Mouse (Mus musculus) midbrain, embryonic 13.5 days (tissue): ENCODE results near the gene Ehbp1. TPM values are rescaled to one million over a fixed set of nuclear protein-coding genes. Genes with fewer than 3 reads are reported as not detected.

ENCODE experiments used
- ATAC-seq: fragments of 200-750 bp; cut with Nextera tagmentation; 2 replicates; pipeline ENCODE4 v1.8.0; 2017; ENCODE audit warnings: mild to moderate bottlenecking, moderate TSS enrichment, moderate library complexity
- H3K27ac ChIP-seq: fragments of 300-500 bp; sonication (generic); 2 replicates; pipeline ENCODE4 v1.5.1; 2015; ENCODE audit warnings: inconsistent platforms, mild to moderate bottlenecking, moderate library complexity
- H3K27me3 ChIP-seq: fragments of 300-500 bp; sonication (generic); 2 replicates; pipeline ENCODE4 v1.6.1; 2015; ENCODE audit warnings: mild to moderate bottlenecking, inconsistent platforms
- H3K36me3 ChIP-seq: fragments of 300-500 bp; sonication (generic); 2 replicates; pipeline ENCODE4 v1.6.1; 2015; ENCODE audit warnings: mild to moderate bottlenecking, inconsistent platforms
- H3K4me1 ChIP-seq: fragments of 300-500 bp; sonication (generic); replicated peaks from 2 replicates; pipeline ENCODE4 v1.6.1; 2015; ENCODE audit warnings: inconsistent platforms
- H3K4me2 ChIP-seq: fragments of 300-500 bp; sonication (generic); replicated peaks from 2 replicates; pipeline ENCODE4 v1.6.1; 2015; ENCODE audit warnings: moderate library complexity, mild to moderate bottlenecking, inconsistent platforms
- H3K4me3 ChIP-seq: fragments of 300-500 bp; sonication (generic); replicated peaks from 2 replicates; pipeline ENCODE4 v1.5.1; 2015; ENCODE audit warnings: mild to moderate bottlenecking, inconsistent platforms
- H3K9ac ChIP-seq: fragments of 300-500 bp; sonication (generic); replicated peaks from 2 replicates; pipeline ENCODE4 v1.6.1; 2015; ENCODE audit warnings: mild to moderate bottlenecking, inconsistent platforms
- H3K9me3 ChIP-seq: fragments of 300-500 bp; sonication (generic); 2 replicates; pipeline ENCODE4 v1.6.1; 2016; ENCODE audit warnings: mild to moderate bottlenecking, inconsistent platforms
- WGBS: fragments of 180-500 bp; shearing (Covaris S2); methylation state at CpG from one replicate; pipeline ENCODE4 v1.1.7; 2015; 5-methylcytosine and 5-hydroxymethylcytosine counted together
- polyA plus RNA-seq: library from polyadenylated mRNA; unstranded; fragments of >200 nt; fragmentation: Nextera tagmentation; extraction: Ambion mirVana; gene quantifications from 2 replicates; pipeline ENCODE4 v1.2.1, GENCODE M21; 2015

Ehbp1 gene
- polyA plus RNA-seq, 1 experiment from 2014 or later: 22.2 TPM

DNA sequence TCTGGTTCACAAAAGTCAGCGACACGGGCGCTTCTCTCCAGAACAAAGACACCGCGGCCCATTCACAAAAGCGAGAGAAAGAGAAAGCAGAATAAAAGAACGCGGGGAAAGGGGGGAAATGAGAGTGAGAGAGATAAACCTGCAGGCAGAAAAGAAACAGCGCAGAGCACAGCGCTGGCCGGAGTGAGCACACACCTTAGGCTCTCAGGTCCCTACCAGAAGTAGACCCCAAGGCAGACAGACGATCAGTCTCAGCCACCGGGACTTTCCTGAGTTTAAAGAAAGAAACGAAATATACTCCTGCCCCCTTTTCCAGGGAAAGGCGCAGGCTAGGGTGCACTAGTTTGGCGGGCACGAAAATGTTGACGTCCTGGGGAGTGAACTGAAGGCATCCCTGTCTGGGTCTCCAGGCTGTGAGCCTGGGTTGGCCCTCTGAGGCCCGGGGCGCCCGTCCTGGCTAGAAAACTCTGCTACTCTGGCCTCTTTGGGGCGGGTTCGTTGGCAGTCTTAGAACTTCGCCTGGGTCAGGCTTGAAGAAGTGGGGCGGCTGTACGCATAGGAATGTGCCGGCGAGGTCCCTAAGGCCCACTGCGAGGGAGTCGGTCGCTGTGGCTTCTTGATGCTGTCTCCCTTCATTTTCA, 338.6 kb downstream of the Ehbp1 start:
- Histone ChIP-seq H3K4me3 (peak overlapping the region; percentile 67), H3K27me3 (peaks cover 62% of the 10 kb centered on the region), H3K9me3 (no peaks in the 10 kb centered on the region), H3K9ac (peak overlapping the region; percentile 88), H3K27ac (peak overlapping the region; percentile 94), H3K4me2 (peak overlapping the region; percentile 76), H3K36me3 (no peaks in the 10 kb centered on the region), H3K4me1 (peaks cover 85% of the 10 kb centered on the region)
- no peak for ATAC-seq
- WGBS: under 1% methylated on average over 31 of the region's 31 CpGs

DNA sequence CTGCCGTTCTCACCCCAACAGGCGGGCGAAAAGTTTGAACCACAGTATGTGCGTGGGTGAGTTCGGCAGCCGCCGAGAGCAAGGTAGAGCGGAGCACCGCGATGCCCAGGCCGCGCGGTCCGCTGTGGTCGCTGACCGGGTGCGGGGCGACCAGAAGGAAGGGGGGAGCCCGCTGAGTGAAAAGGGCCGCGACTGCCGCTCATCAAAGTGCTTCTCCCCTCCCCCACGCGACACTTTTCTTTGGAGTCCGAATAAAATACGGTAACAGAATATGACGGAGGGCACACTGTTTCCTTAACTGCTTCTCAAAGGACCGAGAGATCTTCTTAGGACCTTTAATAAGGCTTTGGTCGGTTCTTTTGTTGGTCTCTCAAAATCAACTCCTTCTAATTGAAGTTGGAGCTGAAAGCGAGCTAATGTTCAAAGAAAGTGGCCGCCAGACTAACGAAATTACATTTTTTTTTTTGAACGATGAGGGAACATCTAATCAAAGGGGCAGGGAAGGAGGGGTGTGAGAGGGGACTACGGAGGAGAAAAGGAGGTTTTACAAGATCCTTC, 339.2 kb downstream of the Ehbp1 start, which contains the start of gene Otx1:
Gene Otx1 (minus strand): TSS at position 115 of the 558 bp plus-strand sequence.
- Histone ChIP-seq H3K4me2 (peak within 1 kb of the TSS; percentile 76), H3K27me3 (peaks cover 67% of the 10 kb centered on the region), H3K9ac (peak within 1 kb of the TSS; percentile 88), H3K9me3 (no peaks in the 10 kb centered on the region), H3K36me3 (no peaks in the 10 kb centered on the region), H3K4me1 (peaks cover 79% of the 10 kb centered on the region), H3K27ac (peak within 1 kb of the TSS; percentile 94), H3K4me3 (peak within 1 kb of the TSS; percentile 67)
- under 1% methylated on average over 34 of the region's 34 CpGs for WGBS
- ATAC-seq: no peak

DNA sequence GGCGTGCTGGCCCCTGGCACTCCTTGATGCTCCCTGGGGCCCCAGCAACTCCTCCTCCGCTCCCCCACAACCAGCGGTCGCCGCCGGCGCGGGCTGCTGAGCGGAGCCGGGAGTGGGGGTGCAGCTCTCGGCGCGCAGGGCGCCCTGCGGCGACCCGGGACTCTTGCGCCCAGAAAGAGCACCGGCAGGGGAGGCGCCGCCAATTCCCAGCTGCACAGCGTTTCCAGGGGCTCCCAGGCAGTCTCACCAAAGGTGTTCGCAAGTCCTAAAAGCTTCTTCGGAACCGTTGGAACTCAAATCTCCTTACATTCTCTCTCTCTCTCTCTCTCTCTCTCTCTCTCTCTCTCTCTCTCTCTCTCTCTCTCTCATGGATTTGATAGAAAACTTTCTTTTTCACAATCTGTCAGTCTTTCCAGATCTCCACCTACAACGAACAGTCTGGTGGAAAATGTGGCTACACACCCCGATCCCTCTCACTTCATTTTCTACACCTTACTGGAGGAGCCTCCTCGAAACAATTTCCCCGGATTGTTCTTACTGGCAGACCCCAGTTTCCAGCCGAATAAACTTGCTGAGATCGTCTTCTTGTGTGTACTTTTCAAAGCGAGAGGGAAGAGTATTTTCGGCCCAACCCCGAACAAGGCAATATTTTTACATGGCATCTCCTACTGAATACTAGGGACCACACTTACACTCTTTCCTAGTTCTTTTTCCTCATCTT, 339.9 kb downstream of the Ehbp1 start:
- Histone ChIP-seq H3K4me3 (peak overlapping the region; percentile 67), H3K4me1 (peaks cover 79% of the 10 kb centered on the region), H3K9me3 (no peaks in the 10 kb centered on the region), H3K36me3 (no peaks in the 10 kb centered on the region), H3K27ac (peak overlapping the region; percentile 94), H3K27me3 (peaks cover 66% of the 10 kb centered on the region), H3K4me2 (peak overlapping the region; percentile 76), H3K9ac (peak overlapping the region; percentile 88)
- ATAC-seq: no peak
- under 1% methylated on average over 34 of the region's 34 CpGs for WGBS

DNA sequence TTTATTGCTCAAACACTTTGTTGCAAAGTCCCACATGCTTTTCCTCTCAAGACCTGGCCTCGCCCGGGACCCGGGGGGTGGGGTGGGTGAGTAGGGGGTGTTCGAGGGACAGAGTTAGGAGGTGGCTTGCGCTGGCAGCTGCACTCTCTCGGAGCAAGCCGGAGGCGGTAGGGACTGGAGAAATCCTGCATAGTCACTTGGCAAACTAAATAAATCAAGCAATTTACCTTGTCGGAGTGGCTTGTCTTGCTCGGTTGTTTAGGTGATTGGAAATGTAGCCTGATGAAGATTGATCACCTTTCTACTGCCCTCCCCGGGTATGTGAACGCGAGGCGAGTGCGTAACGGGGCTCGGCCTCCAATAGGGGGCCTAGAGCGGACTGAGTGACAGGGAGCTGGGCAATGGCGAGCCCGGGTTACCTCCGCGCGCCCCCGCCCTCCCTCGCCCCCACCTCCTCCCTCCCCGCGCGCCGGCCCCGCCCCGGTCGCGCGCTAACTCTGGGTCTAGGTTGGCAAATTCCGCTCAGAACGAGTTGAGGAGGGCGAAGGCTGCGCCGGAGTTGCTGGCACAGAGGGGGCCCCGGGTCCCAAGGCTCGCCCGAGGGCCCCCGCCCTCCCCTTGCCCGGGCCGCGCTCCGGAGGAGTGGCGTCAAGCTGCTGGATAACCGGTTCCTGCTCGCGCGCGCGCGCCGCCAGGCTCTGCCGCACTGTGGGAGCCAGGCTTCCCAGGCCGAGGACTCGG, 340.6 kb downstream of the Ehbp1 start:
- peak overlapping the region; percentile 88 for H3K9ac ChIP-seq
- WGBS: under 1% methylated on average over 57 of the region's 59 CpGs
- peaks cover 62% of the 10 kb centered on the region for H3K27me3 ChIP-seq
- H3K4me1 ChIP-seq: peaks cover 79% of the 10 kb centered on the region
- peak overlapping the region; percentile 76 for H3K4me2 ChIP-seq
- no peaks in the 10 kb centered on the region for H3K9me3 ChIP-seq
- no peaks in the 10 kb centered on the region for H3K36me3 ChIP-seq
- H3K27ac ChIP-seq: peak overlapping the region; percentile 94
- peak overlapping the region; percentile 67 for H3K4me3 ChIP-seq
- peak; percentile 89 for ATAC-seq

DNA sequence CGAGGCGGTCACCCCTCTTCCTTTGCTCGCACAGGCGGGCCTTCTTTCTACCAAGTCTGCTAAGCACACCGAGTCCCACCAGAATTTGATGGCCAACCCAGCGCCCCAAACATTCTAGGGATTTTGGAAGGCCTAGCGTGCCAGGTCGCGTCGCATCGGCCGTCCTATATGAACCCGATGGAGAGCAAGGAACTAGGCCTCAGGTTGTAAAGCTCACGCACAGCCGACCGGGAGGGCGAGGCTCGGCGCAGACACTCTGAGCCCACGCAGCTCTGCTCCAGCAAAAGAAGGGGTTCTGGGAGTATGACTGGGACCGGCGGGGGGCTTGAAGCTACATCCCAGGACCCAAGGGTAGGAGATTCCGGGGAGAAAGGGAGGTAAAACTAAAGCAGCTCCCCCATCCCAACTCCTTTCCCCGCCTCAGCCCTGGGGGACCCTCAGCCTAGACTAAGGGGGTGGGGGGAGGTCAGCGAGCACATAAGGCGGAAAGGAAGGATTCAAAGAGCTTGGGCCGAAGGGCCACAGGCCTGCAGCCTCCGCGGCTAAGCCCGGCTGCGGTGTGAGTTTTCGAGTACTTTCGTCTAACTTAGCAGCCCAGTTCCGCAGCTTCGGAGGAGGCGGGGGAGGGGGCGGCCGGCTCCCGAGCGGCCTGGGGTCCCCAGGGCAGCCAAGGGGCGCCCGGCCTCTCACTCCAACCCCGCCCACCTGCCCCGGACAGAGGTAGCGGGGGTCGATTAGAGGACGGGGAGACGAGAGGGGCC, 341.6 kb downstream of the Ehbp1 start:
- Histone ChIP-seq H3K4me1 (peaks cover 82% of the 10 kb centered on the region), H3K27me3 (peaks cover 59% of the 10 kb centered on the region), H3K4me2 (peak overlapping the region; percentile 76), H3K9me3 (no peaks in the 10 kb centered on the region), H3K27ac (peak overlapping the region; percentile 94), H3K9ac (peak overlapping the region; percentile 86), H3K36me3 (no peaks in the 10 kb centered on the region), H3K4me3 (peak overlapping the region; percentile 67)
- 3% methylated on average over 48 of the region's 48 CpGs for WGBS
- ATAC-seq: no peak

DNA sequence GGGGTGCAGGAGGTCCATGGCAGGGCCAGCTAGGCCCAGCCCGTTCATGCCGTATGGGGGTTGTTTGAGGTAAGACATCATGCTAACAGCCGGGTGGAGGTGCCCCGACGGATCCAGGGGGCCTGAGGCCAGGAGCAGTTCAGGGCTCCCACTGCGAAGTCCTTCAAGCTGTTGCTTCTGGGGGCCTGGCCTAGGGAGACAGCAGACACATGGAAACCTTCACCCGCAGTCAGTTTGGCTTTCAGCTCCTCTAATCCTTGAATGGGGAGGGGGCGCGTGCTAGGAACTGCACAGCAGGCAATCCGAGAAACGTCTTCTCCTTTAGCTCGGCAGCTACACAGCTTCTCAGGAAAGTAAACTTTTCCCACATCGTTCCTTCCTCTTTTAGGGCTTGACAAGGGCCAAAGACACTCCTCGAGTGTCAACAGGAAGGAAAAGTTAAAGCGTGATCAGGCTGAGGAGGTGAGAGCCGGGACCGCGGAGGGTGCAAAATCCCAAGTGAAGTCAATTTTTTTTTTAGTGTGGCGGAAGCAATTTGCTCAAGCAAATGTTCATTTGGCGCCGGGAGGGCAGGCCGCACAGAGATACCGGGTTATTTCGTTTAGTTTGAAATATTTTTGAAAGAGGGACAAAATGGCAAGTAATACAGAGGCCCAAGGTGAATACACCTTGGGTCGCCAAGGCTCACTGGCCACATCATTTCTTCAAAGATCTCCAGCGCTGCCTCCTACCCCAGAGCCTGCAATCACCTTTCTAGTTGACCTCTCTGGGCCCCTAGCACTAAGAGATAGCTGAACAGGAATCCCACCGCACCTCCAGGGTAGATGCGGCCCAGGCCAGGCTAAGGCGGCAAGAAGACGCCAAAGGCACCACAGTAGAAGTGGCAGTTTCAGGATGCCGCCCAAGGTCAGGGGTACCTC, 342.4 kb downstream of the Ehbp1 start:
- Histone ChIP-seq H3K4me2 (peak overlapping the region; percentile 76), H3K4me3 (peak overlapping the region; percentile 67), H3K36me3 (no peaks in the 10 kb centered on the region), H3K4me1 (peaks cover 84% of the 10 kb centered on the region), H3K9ac (peak overlapping the region; percentile 86), H3K9me3 (no peaks in the 10 kb centered on the region), H3K27me3 (peaks cover 54% of the 10 kb centered on the region), H3K27ac (peak overlapping the region; percentile 94)
- no peak for ATAC-seq
- WGBS: 5% methylated on average over 31 of the region's 31 CpGs

DNA sequence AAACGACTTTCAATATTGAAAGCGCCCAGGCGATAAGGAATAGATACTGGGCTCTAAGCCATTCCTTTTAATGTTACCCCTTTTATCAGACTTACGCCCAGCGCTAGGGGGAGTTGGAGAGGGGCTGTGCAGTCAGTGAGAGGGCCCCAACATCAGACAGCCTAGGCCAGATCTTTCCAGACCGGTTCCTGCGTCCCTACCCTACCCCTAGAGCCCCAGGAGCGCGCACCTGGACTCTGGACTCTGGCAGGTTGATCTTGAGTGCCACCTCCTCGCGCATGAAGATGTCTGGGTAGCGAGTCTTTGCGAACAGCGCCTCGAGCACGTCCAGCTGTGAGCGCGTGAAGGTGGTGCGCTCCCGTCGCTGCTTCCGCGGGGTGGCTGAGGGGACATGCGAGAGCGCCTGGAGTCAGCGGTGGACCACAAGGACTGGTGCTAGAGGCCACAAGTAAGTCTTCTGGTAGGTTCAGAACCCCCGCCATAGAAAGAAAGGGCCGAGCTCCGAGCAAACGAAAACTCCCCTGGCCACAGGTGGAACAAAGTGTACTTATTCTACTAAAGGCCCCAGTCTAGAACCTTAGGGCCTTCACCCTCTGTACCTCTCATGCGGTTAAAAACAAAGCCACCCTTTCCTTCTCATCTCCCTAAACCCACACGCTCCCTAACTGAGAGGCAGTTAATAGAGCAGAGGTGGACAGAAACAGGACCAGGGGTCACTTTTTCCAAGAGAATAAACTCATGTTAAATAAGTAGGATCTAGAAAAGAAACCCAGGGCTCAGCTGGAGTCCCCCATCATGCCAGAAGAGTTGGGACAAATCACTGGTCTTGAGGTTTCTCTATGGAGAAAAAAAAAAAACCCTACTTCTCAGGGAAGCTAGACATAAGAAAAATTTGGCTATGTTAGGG, 343.7 kb downstream of the Ehbp1 start:
- Histone ChIP-seq H3K27me3 (peaks cover 54% of the 10 kb centered on the region), H3K27ac (peak overlapping the region; percentile 86), H3K4me3 (peak overlapping the region; percentile 67), H3K4me2 (peak overlapping the region; percentile 76), H3K9me3 (no peaks in the 10 kb centered on the region), H3K36me3 (no peaks in the 10 kb centered on the region), H3K4me1 (peaks cover 84% of the 10 kb centered on the region), H3K9ac (peak overlapping the region; percentile 86)
- no peak for ATAC-seq
- 10% methylated on average over 32 of the region's 32 CpGs for whole genome bisulfite sequencing

DNA sequence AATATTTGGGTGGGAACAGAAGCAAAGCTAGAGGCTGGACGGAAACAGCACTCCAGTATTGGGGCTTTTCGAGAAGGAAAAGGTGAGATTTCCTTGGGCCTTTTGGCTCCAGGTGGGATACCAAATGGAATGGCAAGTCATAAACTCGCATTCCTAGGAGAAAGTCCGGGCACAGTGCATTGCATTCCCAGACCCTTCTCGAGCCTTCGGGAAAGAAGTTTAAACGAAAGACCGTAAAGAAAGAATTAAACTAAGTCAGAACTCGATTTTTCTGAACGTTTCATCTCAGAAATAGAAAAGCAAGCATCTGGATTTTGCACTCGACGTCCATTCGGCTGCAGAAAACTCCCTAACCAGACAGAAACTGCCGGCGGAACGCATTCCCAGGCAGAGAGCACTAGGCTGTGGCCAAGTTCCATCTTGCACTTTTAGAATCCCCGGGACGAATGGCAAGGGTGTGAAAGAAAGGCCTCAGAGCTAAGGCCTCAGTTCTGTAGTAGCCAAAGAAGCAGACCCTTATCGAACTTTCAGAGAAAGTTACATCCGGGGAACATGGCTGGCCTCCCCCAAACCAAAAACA, 344.4 kb downstream of the Ehbp1 start:
- Histone ChIP-seq H3K4me2 (peak overlapping the region; percentile 76), H3K9ac (peak overlapping the region; percentile 86), H3K27me3 (peaks cover 61% of the 10 kb centered on the region), H3K9me3 (no peaks in the 10 kb centered on the region), H3K4me3 (peak overlapping the region; percentile 67), H3K36me3 (no peaks in the 10 kb centered on the region), H3K4me1 (peaks cover 84% of the 10 kb centered on the region), H3K27ac (peak overlapping the region; percentile 86)
- WGBS: 4% methylated on average over 20 of the region's 20 CpGs
- ATAC-seq: no peak

DNA sequence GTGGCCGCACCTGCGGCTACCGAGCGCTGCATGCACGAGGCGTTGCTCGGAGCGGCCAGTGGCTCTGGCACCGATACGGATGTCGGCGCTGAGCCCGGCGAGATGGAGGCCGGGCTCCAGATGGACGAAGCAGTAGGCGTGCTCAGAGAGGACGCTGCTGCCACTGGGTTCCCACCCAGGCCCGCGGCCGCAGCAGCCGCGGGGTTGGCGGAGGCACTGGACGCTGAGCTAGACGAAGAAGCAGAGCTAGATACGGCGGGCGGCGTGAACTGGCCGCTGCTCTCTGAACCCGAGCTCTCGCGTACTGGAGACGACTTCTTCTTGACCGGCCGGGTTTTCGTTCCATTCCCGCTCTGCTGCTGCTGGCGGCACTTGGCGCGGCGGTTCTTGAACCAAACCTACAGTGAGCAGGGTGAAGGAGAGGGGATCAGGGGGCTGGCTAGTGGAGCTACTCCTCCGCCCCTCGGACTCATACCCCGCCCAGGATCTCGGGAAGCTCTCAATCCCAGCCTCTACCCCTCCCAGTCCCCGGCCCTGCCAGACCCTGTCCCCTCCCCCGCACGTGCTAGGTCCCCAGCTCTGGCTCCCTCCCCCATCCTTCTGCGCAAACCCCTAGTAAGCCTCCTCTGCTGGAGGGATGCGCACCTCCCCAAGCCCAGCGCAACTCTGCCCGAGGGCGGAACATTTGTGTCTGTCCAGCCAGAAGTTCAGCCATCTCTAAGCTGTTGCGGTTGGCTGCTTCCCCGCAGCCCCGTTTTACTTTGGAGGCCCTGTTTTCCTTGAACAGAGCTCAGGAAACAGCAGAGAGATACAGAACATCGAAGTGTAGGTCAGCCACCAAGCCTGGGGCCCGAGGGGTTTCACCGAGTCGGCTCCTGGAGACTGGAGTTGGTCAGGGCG, 345.2 kb downstream of the Ehbp1 start:
- peaks cover 79% of the 10 kb centered on the region for H3K4me1 ChIP-seq
- H3K9ac ChIP-seq: peak overlapping the region; percentile 86
- peak overlapping the region; percentile 86 for H3K27ac ChIP-seq
- ATAC-seq: peak; percentile 59
- 1% methylated on average over 63 of the region's 63 CpGs for WGBS
- peak overlapping the region; percentile 76 for H3K4me2 ChIP-seq
- peaks cover 64% of the 10 kb centered on the region for H3K27me3 ChIP-seq
- peak overlapping the region; percentile 67 for H3K4me3 ChIP-seq
- H3K9me3 ChIP-seq: no peaks in the 10 kb centered on the region
- H3K36me3 ChIP-seq: no peaks in the 10 kb centered on the region
